Mouse (Mus musculus) hindbrain, embryonic 15.5 days (tissue): Measurements from ENCODE around the gene Wipf3. TPM values are rescaled to one million over a fixed set of nuclear protein-coding genes. Genes with fewer than 3 reads are reported as not detected.

Experiments used
- ATAC-seq: fragments of 200-750 bp; cut with Nextera tagmentation; 2 replicates; pipeline ENCODE4 v1.8.0; 2017; ENCODE audit warnings: low read depth, moderate number of reproducible peaks, moderate TSS enrichment; ENCODE audit not compliant: low FRiP score
- H3K27ac ChIP-seq: fragments of 300-500 bp; sonication (generic); replicated peaks from 2 replicates; pipeline ENCODE4 v1.5.1; 2015; ENCODE audit warnings: mild to moderate bottlenecking, inconsistent platforms
- H3K27me3 ChIP-seq: fragments of 300-500 bp; sonication (generic); 2 replicates; pipeline ENCODE4 v1.6.1; 2015; ENCODE audit warnings: control low read depth, inconsistent platforms
- H3K36me3 ChIP-seq: fragments of 300-500 bp; sonication (generic); 2 replicates; pipeline ENCODE4 v1.6.1; 2015; ENCODE audit warnings: control low read depth, inconsistent platforms
- H3K4me1 ChIP-seq: fragments of 300-500 bp; sonication (generic); replicated peaks from 2 replicates; pipeline ENCODE4 v1.6.1; 2015; ENCODE audit warnings: control low read depth, inconsistent platforms
- H3K4me2 ChIP-seq: fragments of 300-500 bp; sonication (generic); 2 replicates; pipeline ENCODE4 v1.6.1; 2015; ENCODE audit warnings: moderate library complexity, mild to moderate bottlenecking, inconsistent platforms
- H3K4me3 ChIP-seq: fragments of 300-500 bp; sonication (generic); 2 replicates; pipeline ENCODE4 v1.5.1; 2015; ENCODE audit warnings: mild to moderate bottlenecking, inconsistent platforms
- H3K9ac ChIP-seq: fragments of 300-500 bp; sonication (generic); 2 replicates; pipeline ENCODE4 v1.6.1; 2015; ENCODE audit warnings: inconsistent platforms
- H3K9me3 ChIP-seq: fragments of 300-500 bp; sonication (generic); 2 replicates; pipeline ENCODE4 v1.6.1; 2016; ENCODE audit warnings: control low read depth, inconsistent platforms
- WGBS: fragments of 180-500 bp; shearing (Covaris S2); methylation state at CpG from one replicate; pipeline ENCODE4 v1.1.7; 2015; 5-methylcytosine and 5-hydroxymethylcytosine counted together
- polyA plus RNA-seq: library from polyadenylated mRNA; unstranded; fragments of >200 nt; fragmentation: Nextera tagmentation; extraction: Ambion mirVana; gene quantifications from 2 replicates; pipeline ENCODE4 v1.2.1, GENCODE M21; 2015

The Wipf3 gene
- polyA plus RNA-seq, 1 experiment from 2014 or later = 3.2 TPM

DNA sequence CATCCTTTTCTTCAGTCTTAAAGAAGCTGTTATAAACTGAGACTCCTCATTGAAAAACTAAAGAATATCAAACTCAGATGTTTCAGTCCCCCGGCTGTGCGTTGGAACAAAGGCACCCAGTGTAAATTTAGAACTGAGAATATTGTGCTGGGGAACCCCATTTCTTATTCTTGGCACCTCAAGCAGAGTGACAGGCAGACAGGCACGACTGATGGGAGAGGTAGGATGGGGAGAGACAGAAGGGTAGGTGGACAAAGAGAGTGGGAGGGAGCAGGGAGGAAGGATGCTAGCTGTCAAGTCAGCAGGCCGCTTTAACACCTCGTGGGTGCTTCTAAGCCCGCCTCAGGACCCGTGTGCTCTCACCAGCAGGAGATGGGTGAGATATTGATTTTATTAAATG, 113.4 kb downstream of the Wipf3 start:
- Histone ChIP-seq H3K36me3 (peaks cover 21% of the 10 kb centered on the region), H3K4me2 (no peak overlapping the region), H3K27me3 (no peaks in the 10 kb centered on the region), H3K4me1 (peaks cover 20% of the 10 kb centered on the region), H3K27ac (no peak overlapping the region), H3K9ac (no peak overlapping the region), H3K9me3 (no peaks in the 10 kb centered on the region), H3K4me3 (no peak overlapping the region)
- WGBS = 74% methylated on average over 7 of the region's 7 CpGs
- ATAC-seq = no peak

DNA sequence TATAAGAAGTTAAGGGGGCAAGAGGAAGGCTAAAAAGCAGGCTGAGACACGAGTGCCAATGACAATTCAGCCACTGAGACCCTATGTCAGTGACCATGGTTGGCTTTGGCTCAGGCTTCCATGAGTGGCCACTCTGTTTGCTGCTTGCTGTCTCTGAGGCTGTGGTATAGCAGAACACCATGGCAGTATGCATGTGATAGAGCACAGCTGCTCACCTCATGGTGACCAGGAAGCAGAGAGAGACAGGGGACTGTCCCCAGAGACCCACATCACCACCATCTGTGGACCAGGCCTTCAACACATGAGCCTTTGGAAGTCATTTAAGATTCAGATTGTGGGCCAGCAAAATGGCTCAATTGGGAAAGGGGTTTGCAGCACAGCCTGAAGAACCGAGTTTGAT, 114.2 kb downstream of the Wipf3 start:
- ATAC-seq = no peak
- no peak overlapping the region for H3K9ac ChIP-seq
- no peaks in the 10 kb centered on the region for H3K27me3 ChIP-seq
- 73% methylated on average over 2 of the region's 2 CpGs for WGBS
- H3K4me3 ChIP-seq = no peak overlapping the region
- H3K36me3 ChIP-seq = peaks cover 21% of the 10 kb centered on the region
- peaks cover 25% of the 10 kb centered on the region for H3K4me1 ChIP-seq
- H3K9me3 ChIP-seq = no peaks in the 10 kb centered on the region
- no peak overlapping the region for H3K4me2 ChIP-seq
- H3K27ac ChIP-seq = no peak overlapping the region

DNA sequence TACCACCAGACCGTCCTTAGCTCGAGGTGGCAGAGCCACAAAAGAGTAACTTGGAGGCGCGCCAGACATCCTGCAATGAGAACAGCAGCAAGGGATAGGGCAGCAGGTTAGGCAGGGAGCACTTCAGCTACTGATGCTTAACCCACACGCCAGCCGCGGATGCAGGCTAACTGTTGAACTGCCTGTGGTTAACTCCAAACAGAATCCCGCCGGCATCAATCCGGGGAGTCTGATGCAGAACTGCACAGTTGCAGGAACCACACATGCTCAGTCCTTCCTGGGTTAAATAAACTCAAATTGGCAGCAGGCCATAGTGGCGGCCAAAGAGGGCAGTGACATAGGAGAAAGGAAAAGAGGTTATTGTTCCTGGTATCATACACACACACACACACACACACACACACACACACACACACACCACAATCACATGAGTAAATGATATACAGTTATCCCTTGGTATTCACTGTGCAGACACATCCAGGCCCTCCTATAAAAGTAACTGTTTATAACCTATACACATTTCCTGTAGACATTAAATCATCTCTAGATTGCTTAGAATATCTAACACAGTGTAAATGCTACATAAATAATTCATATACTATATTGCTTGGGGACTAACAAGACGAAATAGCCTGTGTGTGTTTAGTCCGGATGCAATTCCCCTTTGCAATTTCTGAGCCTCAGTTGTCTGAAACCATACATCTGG, 119.1 kb downstream of the Wipf3 start:
- peaks cover 25% of the 10 kb centered on the region for H3K4me1 ChIP-seq
- no peaks in the 10 kb centered on the region for H3K9me3 ChIP-seq
- peak; percentile 32; the same call in 1 of the 2 replicates for ATAC-seq
- no peak overlapping the region for H3K9ac ChIP-seq
- H3K27ac ChIP-seq = peak overlapping the region; percentile 44; the same call in 1 of the 2 replicates
- no peak overlapping the region for H3K4me2 ChIP-seq
- WGBS = 52% methylated on average over 13 of the region's 13 CpGs
- H3K36me3 ChIP-seq = peaks cover 15% of the 10 kb centered on the region
- H3K27me3 ChIP-seq = no peaks in the 10 kb centered on the region
- H3K4me3 ChIP-seq = no peak overlapping the region

DNA sequence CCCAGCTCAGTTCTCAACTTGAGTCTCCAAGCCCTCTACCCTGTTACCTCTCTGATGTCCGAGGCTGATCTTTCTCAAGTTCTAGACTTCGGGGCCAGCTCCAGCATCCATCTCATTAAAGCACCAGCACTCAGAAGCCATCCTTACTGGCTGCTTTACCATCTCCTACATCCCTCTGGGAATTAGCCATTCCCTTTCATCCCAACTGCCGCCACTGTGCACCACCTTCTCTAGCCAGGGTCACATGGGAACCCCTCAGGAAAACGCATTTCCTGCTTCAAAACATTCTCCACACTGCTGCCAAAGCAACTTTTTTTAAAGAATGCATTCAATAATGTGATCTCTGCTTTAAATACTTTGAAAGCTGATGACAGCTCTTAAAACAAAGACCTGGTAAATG, 119.9 kb downstream of the Wipf3 start:
- Histone ChIP-seq H3K4me1 (peaks cover 33% of the 10 kb centered on the region), H3K9me3 (no peaks in the 10 kb centered on the region), H3K4me2 (no peak overlapping the region), H3K27me3 (no peaks in the 10 kb centered on the region), H3K36me3 (peaks cover 10% of the 10 kb centered on the region; the same call in 1 of the 2 replicates), H3K4me3 (no peak overlapping the region), H3K27ac (no peak overlapping the region), H3K9ac (no peak overlapping the region)
- no peak for ATAC-seq
- WGBS = 57% methylated on average over 4 of the region's 4 CpGs

DNA sequence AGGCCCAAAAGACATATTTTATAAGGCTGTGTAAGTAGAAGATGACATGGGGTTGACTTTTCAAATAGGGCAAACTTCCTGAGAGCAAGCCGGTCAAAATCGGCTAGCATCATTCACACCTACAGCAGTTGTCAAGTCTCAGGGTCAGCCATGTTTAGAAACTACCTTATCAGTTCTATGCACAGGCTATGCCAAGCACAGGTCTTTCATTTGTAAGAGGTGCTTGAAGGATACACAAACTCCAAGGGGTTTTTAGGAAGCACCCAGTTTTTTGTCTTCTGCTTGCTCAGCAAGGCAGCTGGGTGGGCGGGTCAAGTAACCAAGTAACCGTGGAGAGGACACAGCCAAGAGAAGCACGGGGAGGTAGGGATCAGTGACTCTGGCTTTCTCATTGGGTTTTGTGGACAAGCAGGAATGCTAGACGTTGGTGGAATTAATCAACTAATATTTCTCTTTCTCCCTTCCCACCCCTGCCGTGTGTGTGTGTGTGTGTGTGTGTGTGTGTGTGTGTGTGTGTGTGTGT, 121.5 kb downstream of the Wipf3 start:
- Histone ChIP-seq H3K27ac (no peak overlapping the region), H3K4me3 (no peak overlapping the region), H3K4me1 (peaks cover 49% of the 10 kb centered on the region), H3K27me3 (no peaks in the 10 kb centered on the region), H3K4me2 (no peak overlapping the region), H3K36me3 (peaks cover 4% of the 10 kb centered on the region; the same call in 1 of the 2 replicates), H3K9me3 (no peaks in the 10 kb centered on the region), H3K9ac (no peak overlapping the region)
- WGBS = 57% methylated on average over 7 of the region's 7 CpGs
- no peak for ATAC-seq

DNA sequence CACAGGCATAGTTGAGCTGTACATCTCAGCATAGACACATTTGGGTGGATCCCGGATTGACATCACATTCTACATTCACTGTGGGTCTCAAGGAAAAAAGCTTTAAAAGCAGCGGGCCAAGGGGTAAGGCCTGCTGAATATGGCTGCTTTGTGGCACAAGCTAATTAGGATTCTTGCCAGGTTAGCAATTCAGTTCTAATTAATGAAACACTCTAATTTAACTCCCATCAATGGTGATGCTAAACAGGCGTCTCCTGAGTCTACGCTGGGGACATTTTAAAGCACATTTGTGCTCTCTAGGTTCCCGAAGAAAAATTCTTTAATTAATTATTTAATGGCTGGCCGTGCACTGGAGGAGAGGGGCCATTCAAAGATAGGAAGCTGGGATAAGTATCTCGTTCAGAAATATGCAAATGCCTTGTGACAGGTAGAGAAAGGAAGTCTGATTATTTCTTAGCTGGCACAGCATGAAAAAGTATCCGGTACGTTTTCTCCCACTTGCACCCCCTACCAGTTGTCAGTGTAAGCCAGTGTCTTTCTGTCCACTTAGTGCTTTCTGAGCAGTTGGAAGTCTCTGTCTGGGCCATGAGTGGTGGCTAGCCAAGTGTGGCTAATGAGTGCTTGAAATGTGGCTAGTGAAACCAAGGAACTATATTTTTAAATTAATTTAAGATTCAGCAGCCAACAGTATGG, 123.5 kb downstream of the Wipf3 start:
- no peak overlapping the region for H3K4me2 ChIP-seq
- WGBS = 18% methylated on average over 9 of the region's 9 CpGs
- no peak overlapping the region for H3K4me3 ChIP-seq
- no peaks in the 10 kb centered on the region for H3K36me3 ChIP-seq
- no peaks in the 10 kb centered on the region for H3K9me3 ChIP-seq
- no peak overlapping the region for H3K9ac ChIP-seq
- H3K4me1 ChIP-seq = peaks cover 51% of the 10 kb centered on the region
- peak; percentile 69 for ATAC-seq
- H3K27me3 ChIP-seq = no peaks in the 10 kb centered on the region
- peak overlapping the region; percentile 62 for H3K27ac ChIP-seq

Other genes starting within 250 kb of the Wipf3 start
- 0.85 and 1.5 TPM in 2 replicates for gene Prr15, start 103.8 kb upstream of the Wipf3 start, polyA plus RNA-seq
- gene Scrn1, start 136.9 kb downstream of the Wipf3 start, polyA plus RNA-seq = 100 and 106 TPM in 2 replicates
- 7.9 TPM in 2 replicates for gene Plekha8, start 165.5 kb downstream of the Wipf3 start, polyA plus RNA-seq
- gene Fkbp14, start 167.7 kb downstream of the Wipf3 start, polyA plus RNA-seq = 9.2 and 9.8 TPM in 2 replicates